Mouse (Mus musculus): ENCODE results near the gene Dvl3.

DNA sequence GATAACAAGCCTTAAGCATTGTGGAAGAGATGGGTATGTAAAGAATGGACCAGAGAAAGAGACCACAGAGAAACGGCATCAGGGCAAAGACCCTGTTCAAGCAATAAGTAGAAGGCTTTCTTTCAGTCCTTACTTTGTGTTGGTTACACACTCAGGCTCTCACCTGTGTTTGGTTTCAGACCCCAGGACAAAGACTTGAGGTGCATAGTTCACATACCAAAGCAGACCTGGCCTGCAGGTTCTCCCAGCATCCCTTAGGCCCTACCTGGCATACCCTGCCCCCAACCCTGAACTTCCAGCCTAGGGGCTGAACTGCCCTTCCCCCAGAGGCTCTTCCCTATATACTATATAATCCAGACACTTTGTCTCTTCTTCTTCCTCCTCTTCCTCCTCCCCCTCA is 41.4 kb upstream of the Dvl3 start:
- TF ChIP-seq CTCF (IDR thresholded peaks at IDR 0.05; ENCODE audit: low read depth) (no peak), EP300 (IDR thresholded peaks at IDR 0.05; ENCODE audit: low read depth) (no peak)
